Mouse (Mus musculus) large intestine, adult 2 months (tissue): ENCODE data around the gene Uaca. TPM values are rescaled to one million over a fixed set of nuclear protein-coding genes. Genes with fewer than 3 reads are reported as not detected.

ENCODE experiments used
- DNase-seq: peaks from one replicate; pipeline ENCODE4 v3.0.0-alpha.2; 2012; ENCODE audit warnings: low read depth, low spot score
- WGBS: fragments of 180-500 bp; shearing (Covaris S2); methylation state at CpG from one replicate; pipeline ENCODE4 v1.1.7; 2018; 5-methylcytosine and 5-hydroxymethylcytosine counted together
- polyA plus RNA-seq: library from polyadenylated mRNA; depleted of rRNA; stranded (reverse); fragments of >200 nt; gene quantifications from 2 replicates; pipeline ENCODE4 v1.2.3, GENCODE M21; 2012

Gene Uaca
- polyA plus RNA-seq, 1 experiment = 18.4 TPM

GRCm38 (mm10) chr9:60873257-60874054 is 79.1 kb downstream of the Uaca start:
- no peak for DNase-seq
- WGBS = 74% methylated on average over 13 of the region's 13 CpGs

DNA sequence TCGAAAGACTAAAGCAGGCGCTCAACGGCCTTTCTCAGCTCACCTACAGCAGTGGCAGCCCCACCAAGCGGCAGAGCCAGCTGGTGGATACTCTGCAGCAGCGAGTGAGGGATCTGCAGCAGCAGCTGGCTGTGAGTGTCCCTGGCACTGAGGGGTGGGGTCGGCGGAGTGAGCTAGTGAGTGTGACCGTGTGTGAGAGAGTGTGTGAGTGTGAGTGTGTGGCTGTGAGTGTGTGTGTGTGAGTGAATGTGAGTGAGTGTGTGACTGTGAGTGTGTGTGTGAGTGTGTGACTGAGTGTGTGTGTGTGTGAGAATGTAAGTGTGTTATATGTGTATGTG is 79.7 kb downstream of the Uaca start:
- 79% methylated on average over 8 of the region's 8 CpGs for WGBS
- no peak for DNase-seq

- 92% methylated on average over 9 of the region's 9 CpGs for WGBS
- DNase-seq = no peak
Measured at GRCm38 (mm10) chr9:60876085-60876484, 81.7 kb downstream of the Uaca start.

DNA sequence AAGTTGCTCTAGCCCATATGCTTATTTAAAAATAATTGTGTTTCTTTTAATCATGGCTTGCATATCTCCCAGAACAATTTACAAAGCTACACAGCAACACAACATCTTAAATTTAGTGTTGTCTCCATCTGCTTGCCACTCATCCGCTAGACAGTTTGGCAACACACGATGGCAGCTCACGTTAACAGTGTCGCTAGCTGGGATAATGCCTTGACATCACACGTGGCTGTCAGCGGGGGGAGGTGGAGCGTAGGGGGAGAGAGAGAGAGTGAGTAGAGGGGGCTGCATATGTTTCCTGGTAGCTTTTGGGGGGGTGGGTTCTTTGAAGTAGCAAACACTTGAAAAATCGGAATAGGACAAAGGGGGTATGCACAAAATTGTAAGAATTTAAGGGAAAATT is 82.2 kb downstream of the Uaca start:
- 88% methylated on average over 8 of the region's 8 CpGs for WGBS
- no peak for DNase-seq

- no peak for DNase-seq
- WGBS = 87% methylated on average over 8 of the region's 8 CpGs
Measured at GRCm38 (mm10) chr9:60878051-60878557, 83.8 kb downstream of the Uaca start.

- no peak for DNase-seq
- 88% methylated on average over 3 of the region's 3 CpGs for WGBS
Measured at GRCm38 (mm10) chr9:60878630-60879029, 84.3 kb downstream of the Uaca start.

DNA sequence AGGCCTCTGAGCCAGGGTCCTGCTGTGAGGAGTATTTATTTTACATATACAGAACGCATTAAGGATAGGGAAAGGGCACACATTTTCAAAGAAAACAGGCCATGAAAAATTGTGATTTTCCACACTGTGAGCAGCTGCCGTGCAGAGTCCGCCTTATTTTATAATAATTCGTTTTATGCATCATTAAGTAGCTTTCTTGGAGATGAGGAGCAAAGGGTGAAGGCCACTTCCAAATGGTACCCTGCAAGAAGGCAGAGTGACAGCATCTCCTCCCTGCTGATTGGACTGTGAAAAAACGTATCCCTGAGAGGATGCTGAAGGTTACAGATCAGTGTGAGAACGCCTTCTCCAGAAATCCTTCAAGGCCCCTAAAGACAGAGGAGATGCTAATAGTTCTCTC is 90.8 kb downstream of the Uaca start:
- 90% methylated on average over 6 of the region's 6 CpGs for WGBS
- DNase-seq = no peak

DNA sequence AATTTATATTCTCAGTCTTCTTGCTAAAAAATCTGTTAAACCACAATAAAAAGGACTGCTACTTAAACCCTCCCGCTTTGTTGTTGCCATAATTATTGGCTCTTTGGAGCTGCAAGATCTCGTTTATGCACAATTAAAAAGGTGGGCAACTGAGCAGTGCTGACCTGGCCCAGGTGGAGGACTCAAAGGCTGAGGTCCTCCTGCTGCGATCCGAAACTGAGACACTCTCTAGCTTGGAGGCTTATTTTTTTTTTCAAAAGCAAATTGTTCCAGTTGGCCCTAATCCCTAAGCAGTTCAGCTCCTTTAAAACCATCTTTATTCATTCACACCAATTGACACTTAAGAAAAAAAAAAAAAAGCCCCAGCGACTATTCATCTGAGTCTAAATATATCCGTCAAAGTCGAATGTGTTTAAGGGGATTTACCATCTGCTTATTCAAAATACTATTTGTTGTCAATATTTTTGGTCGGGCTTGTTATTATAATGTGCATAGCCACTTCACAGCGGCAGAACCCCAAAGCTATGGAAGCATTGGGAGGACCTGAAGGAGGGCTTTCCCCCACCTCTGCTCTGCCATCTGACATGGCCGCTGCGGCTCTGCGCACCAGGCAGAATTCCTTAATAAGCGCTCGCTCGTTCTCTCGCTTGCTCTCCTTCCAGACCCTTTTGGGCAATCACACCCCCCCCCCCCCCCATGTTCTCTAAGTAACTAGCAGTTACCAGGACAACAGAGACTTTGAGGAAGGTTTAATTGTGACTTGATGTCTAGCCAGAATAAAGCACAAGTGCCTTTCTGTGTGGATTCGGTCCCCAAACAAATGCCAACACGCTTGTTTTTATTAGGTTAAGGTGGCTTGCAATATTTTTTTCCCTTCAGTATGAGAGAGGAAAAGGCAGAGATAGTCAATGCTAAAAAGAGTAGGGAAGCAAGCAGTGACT is 92.4 kb downstream of the Uaca start:
- WGBS = 69% methylated on average over 18 of the region's 18 CpGs
- no peak for DNase-seq

GRCm38 (mm10) chr9:60887389-60887811 is 93.1 kb downstream of the Uaca start:
- 77% methylated on average over 9 of the region's 9 CpGs for WGBS
- DNase-seq = no peak

GRCm38 (mm10) chr9:60893511-60893910 is 99.2 kb downstream of the Uaca start:
- WGBS = 75% methylated on average over 6 of the region's 6 CpGs
- no peak for DNase-seq

- no peak for DNase-seq
- 53% methylated on average over 8 of the region's 8 CpGs for WGBS
Measured at GRCm38 (mm10) chr9:60895486-60896110, 101.3 kb downstream of the Uaca start.

DNA sequence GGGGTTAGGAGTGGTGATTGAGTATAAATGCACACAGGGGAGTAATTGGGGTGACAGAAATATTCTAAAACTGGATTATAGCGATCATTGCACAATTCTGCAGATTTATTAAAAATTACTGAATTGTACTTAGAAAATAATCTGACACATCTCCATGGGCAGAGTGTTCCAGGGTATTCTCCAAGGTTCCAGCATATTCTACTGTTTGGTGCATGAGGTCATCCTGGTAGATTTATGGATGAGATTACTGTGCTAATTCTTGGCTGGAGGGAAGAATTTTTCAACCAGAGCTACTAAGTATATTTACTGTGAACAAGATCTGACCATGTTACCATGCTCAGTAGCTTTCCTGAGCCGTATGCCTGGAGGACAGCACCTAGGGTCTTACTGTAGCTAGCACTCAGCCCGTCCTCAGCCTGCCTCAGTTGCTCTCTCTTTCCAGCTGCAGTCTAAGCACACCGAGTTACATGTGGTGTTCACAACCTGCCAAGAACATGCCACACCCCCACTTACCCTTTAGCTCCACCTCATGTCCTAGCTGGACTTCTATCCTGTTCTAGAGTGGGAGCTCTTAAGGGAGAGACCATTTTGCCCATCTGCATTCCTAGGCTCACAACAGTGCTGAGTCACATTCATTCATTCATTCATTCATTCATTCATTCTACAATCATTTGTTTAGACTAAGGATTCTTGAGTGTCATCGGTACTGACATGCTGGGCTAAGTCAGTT is 104.1 kb downstream of the Uaca start:
- no peak for DNase-seq
- WGBS = 67% methylated on average over 5 of the region's 5 CpGs

DNA sequence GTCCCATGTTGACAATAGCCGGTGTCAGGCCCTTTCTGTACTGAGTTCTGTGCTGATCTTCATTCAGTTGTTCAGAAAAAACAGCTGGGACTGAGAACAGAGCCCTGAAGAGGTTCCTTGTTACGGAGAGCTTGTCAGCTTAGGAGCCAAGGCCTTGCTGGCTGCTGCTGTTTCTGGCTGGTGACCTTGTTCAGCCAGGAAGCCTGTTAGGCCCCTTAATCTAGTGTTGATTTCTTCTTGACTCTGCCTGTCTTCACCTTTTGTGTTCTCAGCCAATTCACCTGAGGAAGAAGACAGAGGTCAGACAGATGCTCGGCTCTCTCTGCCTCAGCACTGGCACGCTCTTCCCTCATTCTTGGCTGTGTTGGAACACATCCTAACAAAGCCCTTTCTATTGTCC is 104.9 kb downstream of the Uaca start:
- 60% methylated on average over 4 of the region's 4 CpGs for WGBS
- no peak for DNase-seq

DNA sequence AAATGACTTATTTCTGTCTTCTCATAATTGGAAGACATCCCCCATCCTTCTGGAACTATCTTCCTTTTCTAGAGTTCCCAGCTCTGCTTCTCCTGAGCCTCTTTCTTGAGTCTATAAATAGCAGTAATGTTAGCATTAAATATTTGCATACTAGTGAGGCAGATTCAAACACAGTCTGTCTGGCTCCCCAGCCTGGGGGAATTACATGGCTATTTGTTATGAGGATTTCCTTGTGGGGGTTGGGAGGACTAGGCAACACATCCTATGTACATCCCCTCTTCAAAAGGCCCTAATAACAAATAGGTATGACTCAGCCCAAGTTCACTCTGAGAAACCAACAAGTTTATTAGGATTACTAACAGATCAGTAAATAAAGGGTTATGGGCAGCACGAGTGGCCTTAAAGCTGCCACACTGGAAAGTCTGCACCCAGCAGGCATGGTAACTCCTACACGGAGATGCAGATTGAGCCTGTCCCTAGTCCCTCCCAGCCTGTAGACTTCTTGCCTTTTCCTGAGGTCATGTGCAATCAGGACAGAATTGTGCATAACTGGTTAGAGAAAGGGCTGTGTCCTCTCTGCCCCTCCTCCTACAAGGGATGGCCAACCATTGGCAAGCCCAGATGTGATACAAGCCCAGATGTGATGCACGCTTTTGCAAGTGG is 105.6 kb downstream of the Uaca start:
- WGBS = 45% methylated on average over 3 of the region's 3 CpGs
- no peak for DNase-seq

- no peak for DNase-seq
- WGBS = 76% methylated on average over 1 of the region's 1 CpGs
Measured at GRCm38 (mm10) chr9:60912266-60912665, 117.9 kb downstream of the Uaca start.

DNA sequence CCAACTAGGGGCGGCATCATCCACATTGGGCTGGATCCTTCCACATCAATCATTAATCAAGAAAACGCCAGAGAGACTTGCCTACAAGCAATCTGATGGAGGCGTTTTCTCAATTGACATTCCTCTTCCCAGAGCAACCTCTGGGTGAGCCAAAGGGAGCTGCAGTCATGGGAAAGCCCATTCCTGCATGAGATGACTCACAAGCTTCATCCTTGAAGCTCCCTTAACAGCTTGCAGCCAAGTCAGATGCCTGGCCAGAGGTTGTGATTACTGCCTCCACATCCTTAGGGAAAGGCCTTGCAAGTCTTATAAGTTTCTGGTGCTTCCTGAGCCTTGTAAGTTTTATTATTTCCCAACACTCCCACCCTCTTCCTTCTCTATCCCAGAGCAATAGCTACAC is 119.3 kb downstream of the Uaca start:
- no peak for DNase-seq
- 77% methylated on average over 3 of the region's 3 CpGs for WGBS

- 51% methylated on average over 8 of the region's 8 CpGs for WGBS
- no peak for DNase-seq
Measured at GRCm38 (mm10) chr9:60919936-60920672, 125.8 kb downstream of the Uaca start.

DNA sequence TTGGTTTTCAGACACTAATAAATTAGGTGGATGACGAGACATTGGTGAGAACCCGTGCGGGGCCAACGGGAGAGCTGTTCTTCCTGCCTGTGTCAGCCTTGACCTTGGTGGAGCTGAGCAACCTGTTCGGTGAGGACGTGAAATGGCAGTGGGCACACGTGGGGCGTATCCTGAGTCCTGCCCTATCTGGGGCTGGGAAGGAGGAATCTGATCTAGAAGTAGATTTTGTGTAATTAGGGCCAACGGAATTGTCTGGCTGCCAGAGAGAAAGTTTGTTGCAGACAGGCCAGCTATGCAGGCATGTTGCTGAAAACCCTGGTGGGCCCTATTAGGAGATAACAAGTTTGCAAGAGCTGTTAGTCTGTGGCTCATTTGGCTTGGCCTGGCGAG is 126.3 kb downstream of the Uaca start:
- no peak for DNase-seq
- WGBS = 16% methylated on average over 10 of the region's 10 CpGs
